Mouse (Mus musculus) heart, embryonic 12.5 days (tissue): ENCODE measurements around the gene 4930469K13Rik. TPM values are rescaled to one million over a fixed set of nuclear protein-coding genes. Genes with fewer than 3 reads are reported as not detected.

Source experiments
- ATAC-seq: fragments of 200-750 bp; cut with Nextera tagmentation; 2 replicates; pipeline ENCODE4 v1.8.0; 2017; ENCODE audit warnings: moderate TSS enrichment, moderate library complexity; ENCODE audit not compliant: insufficient number of reproducible peaks, low FRiP score
- H3K27ac ChIP-seq: fragments of 300-500 bp; sonication (generic); 2 replicates; pipeline ENCODE4 v1.5.1; 2016; ENCODE audit warnings: mild to moderate bottlenecking, moderate library complexity; ENCODE audit not compliant: poor library complexity, severe bottlenecking
- H3K27me3 ChIP-seq: fragments of 300-500 bp; sonication (generic); replicated peaks from 2 replicates; pipeline ENCODE4 v1.6.1; 2016; ENCODE audit warnings: mild to moderate bottlenecking, moderate library complexity
- H3K36me3 ChIP-seq: fragments of 300-500 bp; sonication (generic); 2 replicates; pipeline ENCODE4 v1.6.1; 2016; ENCODE audit warnings: mild to moderate bottlenecking, moderate library complexity
- H3K4me1 ChIP-seq: fragments of 300-500 bp; sonication (generic); replicated peaks from 2 replicates; pipeline ENCODE4 v1.6.1; 2016; ENCODE audit warnings: mild to moderate bottlenecking
- H3K4me2 ChIP-seq: fragments of 300-500 bp; sonication (generic); 2 replicates; pipeline ENCODE4 v1.6.1; 2016; ENCODE audit warnings: mild to moderate bottlenecking, moderate library complexity
- H3K4me3 ChIP-seq: fragments of 300-500 bp; sonication (generic); 2 replicates; pipeline ENCODE4 v1.5.1; 2016; ENCODE audit warnings: mild to moderate bottlenecking
- H3K9ac ChIP-seq: fragments of 300-500 bp; sonication (generic); 2 replicates; pipeline ENCODE4 v1.6.1; 2016; ENCODE audit warnings: mild to moderate bottlenecking, moderate library complexity
- H3K9me3 ChIP-seq: fragments of 300-500 bp; sonication (generic); replicated peaks from 2 replicates; pipeline ENCODE4 v1.6.1; 2016; ENCODE audit warnings: mild to moderate bottlenecking, moderate library complexity
- WGBS: fragments of 180-500 bp; shearing (Covaris S2); methylation state at CpG from one replicate; pipeline ENCODE4 v1.1.7; 2016; 5-methylcytosine and 5-hydroxymethylcytosine counted together
- polyA plus RNA-seq: library from polyadenylated mRNA; unstranded; fragments of >200 nt; fragmentation: Nextera tagmentation; extraction: Ambion mirVana; gene quantifications from 2 replicates; pipeline ENCODE4 v1.2.1, GENCODE M21; 2016

Gene 4930469K13Rik
- polyA plus RNA-seq, 1 experiment from 2014 or later, result not detected

GRCm38 (mm10) chr11:33938561-33939274 lies 159.6 kb downstream of the 4930469K13Rik start:
- Histone ChIP-seq H3K36me3 (no peaks in the 10 kb centered on the region), H3K4me2 (no peak overlapping the region), H3K27ac (no peak overlapping the region), H3K27me3 (no peaks in the 10 kb centered on the region), H3K9me3 (0 out of 2 replicates have a peak, but pooled peaks cover 3% of the 10 kb centered on the region), H3K4me1 (no peaks in the 10 kb centered on the region), H3K9ac (no peak overlapping the region), H3K4me3 (no peak overlapping the region)
- ATAC-seq, result no peak
- WGBS, result 48% methylated on average over 7 of the region's 7 CpGs

GRCm38 (mm10) chr11:33937641-33938040 lies 160.7 kb downstream of the 4930469K13Rik start:
- H3K9ac ChIP-seq, result no peak overlapping the region
- no peak overlapping the region for H3K4me3 ChIP-seq
- H3K9me3 ChIP-seq, result no peaks in the 10 kb centered on the region
- no peaks in the 10 kb centered on the region for H3K27me3 ChIP-seq
- H3K4me2 ChIP-seq, result no peak overlapping the region
- ATAC-seq, result no peak
- no peak overlapping the region for H3K27ac ChIP-seq
- H3K36me3 ChIP-seq, result no peaks in the 10 kb centered on the region
- WGBS, result 77% methylated on average over 8 of the region's 8 CpGs
- H3K4me1 ChIP-seq, result no peaks in the 10 kb centered on the region

- no peaks in the 10 kb centered on the region for H3K4me1 ChIP-seq
- no peak overlapping the region for H3K4me3 ChIP-seq
- ATAC-seq, result no peak
- WGBS, result 48% methylated on average over 9 of the region's 9 CpGs
- no peak overlapping the region for H3K27ac ChIP-seq
- H3K9ac ChIP-seq, result no peak overlapping the region
- no peaks in the 10 kb centered on the region for H3K9me3 ChIP-seq
- 0 out of 2 replicates have a peak, but pooled peaks cover 3% of the 10 kb centered on the region for H3K27me3 ChIP-seq
- no peak overlapping the region for H3K4me2 ChIP-seq
- no peaks in the 10 kb centered on the region for H3K36me3 ChIP-seq
Observed at GRCm38 (mm10) chr11:33934286-33934685, 164.1 kb downstream of the 4930469K13Rik start.

GRCm38 (mm10) chr11:33932386-33933111 lies 165.8 kb downstream of the 4930469K13Rik start:
- WGBS, result 62% methylated on average over 18 of the region's 18 CpGs
- ATAC-seq, result no peak
- Histone ChIP-seq H3K9ac (no peak overlapping the region), H3K4me2 (no peak overlapping the region), H3K4me3 (no peak overlapping the region), H3K27me3 (peaks cover 12% of the 10 kb centered on the region; the same call in 1 of the 2 replicates), H3K4me1 (no peaks in the 10 kb centered on the region), H3K27ac (no peak overlapping the region), H3K9me3 (no peaks in the 10 kb centered on the region), H3K36me3 (no peaks in the 10 kb centered on the region)

GRCm38 (mm10) chr11:33931836-33932385 lies 166.4 kb downstream of the 4930469K13Rik start:
- H3K4me2 ChIP-seq, result no peak overlapping the region
- H3K27me3 ChIP-seq, result peaks cover 15% of the 10 kb centered on the region; the same call in 1 of the 2 replicates
- no peak overlapping the region for H3K27ac ChIP-seq
- H3K9me3 ChIP-seq, result no peaks in the 10 kb centered on the region
- no peaks in the 10 kb centered on the region for H3K4me1 ChIP-seq
- ATAC-seq, result no peak
- H3K4me3 ChIP-seq, result no peak overlapping the region
- H3K36me3 ChIP-seq, result no peaks in the 10 kb centered on the region
- WGBS, result 18% methylated on average over 10 of the region's 10 CpGs
- no peak overlapping the region for H3K9ac ChIP-seq

GRCm38 (mm10) chr11:33929412-33929811 lies 168.9 kb downstream of the 4930469K13Rik start:
- Histone ChIP-seq H3K9ac (no peak overlapping the region), H3K4me3 (no peak overlapping the region), H3K27me3 (peaks cover 15% of the 10 kb centered on the region; the same call in 1 of the 2 replicates), H3K36me3 (no peaks in the 10 kb centered on the region), H3K4me2 (no peak overlapping the region), H3K4me1 (no peaks in the 10 kb centered on the region), H3K9me3 (no peaks in the 10 kb centered on the region), H3K27ac (no peak overlapping the region)
- no peak for ATAC-seq
- WGBS, result 72% methylated on average over 11 of the region's 11 CpGs

- no peak overlapping the region for H3K27ac ChIP-seq
- H3K27me3 ChIP-seq, result peaks cover 18% of the 10 kb centered on the region; the same call in 1 of the 2 replicates
- H3K36me3 ChIP-seq, result no peaks in the 10 kb centered on the region
- H3K9ac ChIP-seq, result no peak overlapping the region
- no peaks in the 10 kb centered on the region for H3K9me3 ChIP-seq
- no peaks in the 10 kb centered on the region for H3K4me1 ChIP-seq
- 37% methylated on average over 7 of the region's 7 CpGs for WGBS
- H3K4me2 ChIP-seq, result no peak overlapping the region
- no peak overlapping the region for H3K4me3 ChIP-seq
- ATAC-seq, result 0 out of 2 replicates have a peak, but pooled peaks have one; percentile 22
Observed at GRCm38 (mm10) chr11:33928658-33929057, 169.7 kb downstream of the 4930469K13Rik start.

- 65% methylated on average over 4 of the region's 4 CpGs for WGBS
- Histone ChIP-seq H3K36me3 (no peaks in the 10 kb centered on the region), H3K4me1 (no peaks in the 10 kb centered on the region), H3K9ac (no peak overlapping the region), H3K27ac (no peak overlapping the region), H3K9me3 (no peaks in the 10 kb centered on the region), H3K27me3 (peaks cover 18% of the 10 kb centered on the region; the same call in 1 of the 2 replicates), H3K4me2 (no peak overlapping the region), H3K4me3 (no peak overlapping the region)
- no peak for ATAC-seq
Observed at GRCm38 (mm10) chr11:33927836-33928235, 170.5 kb downstream of the 4930469K13Rik start.

GRCm38 (mm10) chr11:33927321-33927720 lies 171.0 kb downstream of the 4930469K13Rik start:
- Histone ChIP-seq H3K4me2 (no peak overlapping the region), H3K27ac (no peak overlapping the region), H3K4me3 (no peak overlapping the region), H3K9me3 (no peaks in the 10 kb centered on the region), H3K9ac (no peak overlapping the region), H3K27me3 (peaks cover 18% of the 10 kb centered on the region; the same call in 1 of the 2 replicates), H3K36me3 (no peaks in the 10 kb centered on the region), H3K4me1 (no peaks in the 10 kb centered on the region)
- 52% methylated on average over 6 of the region's 6 CpGs for WGBS
- ATAC-seq, result no peak

GRCm38 (mm10) chr11:33926551-33926950 lies 171.8 kb downstream of the 4930469K13Rik start:
- no peak overlapping the region for H3K27ac ChIP-seq
- no peaks in the 10 kb centered on the region for H3K36me3 ChIP-seq
- H3K27me3 ChIP-seq, result peaks cover 18% of the 10 kb centered on the region; the same call in 1 of the 2 replicates
- 56% methylated on average over 2 of the region's 2 CpGs for WGBS
- H3K4me2 ChIP-seq, result no peak overlapping the region
- ATAC-seq, result no peak
- H3K9me3 ChIP-seq, result no peaks in the 10 kb centered on the region
- H3K9ac ChIP-seq, result no peak overlapping the region
- H3K4me1 ChIP-seq, result no peaks in the 10 kb centered on the region
- H3K4me3 ChIP-seq, result no peak overlapping the region

GRCm38 (mm10) chr11:33925778-33926177 lies 172.6 kb downstream of the 4930469K13Rik start:
- Histone ChIP-seq H3K9me3 (no peaks in the 10 kb centered on the region), H3K27me3 (peaks cover 18% of the 10 kb centered on the region; the same call in 1 of the 2 replicates), H3K4me3 (no peak overlapping the region), H3K36me3 (no peaks in the 10 kb centered on the region), H3K9ac (no peak overlapping the region), H3K4me2 (no peak overlapping the region), H3K4me1 (no peaks in the 10 kb centered on the region), H3K27ac (no peak overlapping the region)
- 77% methylated on average over 8 of the region's 8 CpGs for WGBS
- no peak for ATAC-seq
